Mouse (Mus musculus) heart, embryonic 13.5 days (tissue): ENCODE measurements around the gene Asf1b. TPM values are rescaled to one million over a fixed set of nuclear protein-coding genes. Genes with fewer than 3 reads are reported as not detected.
A peak's percentile ranks its signal among the peaks of the same experiment; 100 is the strongest.

Source experiments
- ATAC-seq: fragments of 200-750 bp; cut with Nextera tagmentation; 2 replicates; pipeline ENCODE4 v1.8.0; 2017; ENCODE audit warnings: moderate TSS enrichment; ENCODE audit not compliant: insufficient number of reproducible peaks, low FRiP score, low TSS enrichment; ENCODE audit errors: extremely low read depth
- H3K27ac ChIP-seq: fragments of 300-500 bp; sonication (generic); replicated peaks from 2 replicates; pipeline ENCODE4 v1.5.1; 2015; ENCODE audit warnings: moderate library complexity, mild to moderate bottlenecking, inconsistent platforms
- H3K27me3 ChIP-seq: fragments of 300-500 bp; sonication (generic); replicated peaks from 2 replicates; pipeline ENCODE4 v1.6.1; 2015; ENCODE audit warnings: mild to moderate bottlenecking, inconsistent platforms
- H3K36me3 ChIP-seq: fragments of 300-500 bp; sonication (generic); 2 replicates; pipeline ENCODE4 v1.6.1; 2015; ENCODE audit warnings: mild to moderate bottlenecking, inconsistent platforms
- H3K4me1 ChIP-seq: fragments of 300-500 bp; sonication (generic); 2 replicates; pipeline ENCODE4 v1.6.1; 2015; ENCODE audit warnings: inconsistent platforms
- H3K4me2 ChIP-seq: fragments of 300-500 bp; sonication (generic); 2 replicates; pipeline ENCODE4 v1.6.1; 2015; ENCODE audit warnings: inconsistent platforms, mild to moderate bottlenecking, moderate library complexity
- H3K4me3 ChIP-seq: fragments of 300-500 bp; sonication (generic); 2 replicates; pipeline ENCODE4 v1.5.1; 2015; ENCODE audit warnings: moderate library complexity, mild to moderate bottlenecking, inconsistent platforms
- H3K9ac ChIP-seq: fragments of 300-500 bp; sonication (generic); 2 replicates; pipeline ENCODE4 v1.6.1; 2015; ENCODE audit warnings: inconsistent platforms, mild to moderate bottlenecking, moderate library complexity
- H3K9me3 ChIP-seq: fragments of 300-500 bp; sonication (generic); 2 replicates; pipeline ENCODE4 v1.6.1; 2016; ENCODE audit warnings: inconsistent platforms
- WGBS: fragments of 180-500 bp; shearing (Covaris S2); methylation state at CpG from one replicate; pipeline ENCODE4 v1.1.7; 2015; ENCODE audit warnings: mixed read lengths; 5-methylcytosine and 5-hydroxymethylcytosine counted together
- polyA plus RNA-seq: library from polyadenylated mRNA; unstranded; fragments of >200 nt; fragmentation: Nextera tagmentation; extraction: Ambion mirVana; gene quantifications from 2 replicates; pipeline ENCODE4 v1.2.1, GENCODE M21; 2015

Asf1b gene
- polyA plus RNA-seq, 1 experiment from 2014 or later = 57.0 TPM

GRCm38 (mm10) chr8:83996567-83997505 lies 41.5 kb downstream of the Asf1b start:
- Histone ChIP-seq H3K4me1 (peaks cover 28% of the 10 kb centered on the region), H3K9ac (peak overlapping the region; percentile 93), H3K27me3 (peaks cover 13% of the 10 kb centered on the region), H3K4me2 (peak overlapping the region; percentile 89), H3K36me3 (peaks cover 63% of the 10 kb centered on the region), H3K27ac (peak overlapping the region; percentile 97), H3K9me3 (no peaks in the 10 kb centered on the region), H3K4me3 (peak overlapping the region; percentile 83)
- ATAC-seq = peak; percentile 76
- under 1% methylated on average over 58 of the region's 103 CpGs for WGBS

- Histone ChIP-seq H3K4me1 (peaks cover 28% of the 10 kb centered on the region), H3K27me3 (peaks cover 13% of the 10 kb centered on the region), H3K27ac (peak within 1 kb of the TSS; percentile 97), H3K9me3 (no peaks in the 10 kb centered on the region), H3K36me3 (peaks cover 63% of the 10 kb centered on the region), H3K4me3 (peak within 1 kb of the TSS; percentile 83), H3K4me2 (peak within 1 kb of the TSS; percentile 91), H3K9ac (peak within 1 kb of the TSS; percentile 93)
- WGBS = under 1% methylated on average over 57 of the region's 112 CpGs
- no peak for ATAC-seq
These were observed 42.3 kb downstream of the Asf1b start, which contains the start of gene Samd1 for GRCm38 (mm10) chr8:83997511-83998141. Gene Samd1, plus strand, starts transcription at chr8:83997672.

DNA sequence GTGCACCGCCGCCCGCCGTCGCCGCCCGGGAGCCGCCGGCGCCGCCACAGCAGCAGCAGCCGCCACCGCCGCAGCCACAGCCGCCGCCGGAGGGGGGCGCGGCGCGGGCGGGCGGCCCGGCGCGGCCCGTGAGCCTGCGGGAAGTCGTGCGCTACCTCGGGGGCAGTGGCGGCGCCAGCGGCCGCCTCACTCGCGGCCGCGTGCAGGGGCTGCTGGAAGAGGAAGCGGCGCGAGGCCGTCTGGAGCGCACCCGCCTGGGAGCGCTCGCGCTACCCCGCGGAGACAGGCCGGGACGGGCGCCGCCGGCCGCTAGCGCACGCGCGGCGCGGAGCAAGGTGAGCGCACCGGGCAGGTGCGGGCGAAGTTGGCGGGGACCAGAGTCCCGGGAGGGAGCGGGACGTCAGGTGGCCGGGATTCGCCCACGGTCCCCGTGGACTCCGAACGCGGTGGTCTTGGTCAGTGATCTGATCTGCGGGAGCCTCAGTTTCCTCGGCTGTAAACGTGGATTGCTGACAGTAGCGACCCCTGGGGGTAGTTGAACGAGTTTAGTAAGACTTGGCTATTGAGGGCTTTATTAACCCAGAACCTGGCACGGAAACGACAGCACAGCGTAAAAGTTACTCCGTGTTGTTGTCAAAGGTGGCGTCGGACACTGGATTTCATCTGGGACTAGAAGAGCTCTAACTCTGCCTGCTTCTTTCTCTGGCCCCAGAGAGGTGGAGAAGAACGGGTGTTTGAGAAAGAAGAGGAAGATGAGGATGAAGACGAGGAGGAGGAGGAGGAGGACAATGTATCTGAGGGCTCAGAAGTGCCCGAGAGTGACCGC lies 43.1 kb downstream of the Asf1b start:
- 2% methylated on average over 60 of the region's 92 CpGs for WGBS
- Histone ChIP-seq H3K4me3 (peak overlapping the region; percentile 83), H3K9me3 (no peaks in the 10 kb centered on the region), H3K27me3 (peaks cover 16% of the 10 kb centered on the region), H3K36me3 (peaks cover 56% of the 10 kb centered on the region), H3K9ac (peak overlapping the region; percentile 93), H3K4me2 (peak overlapping the region; percentile 91), H3K4me1 (peaks cover 30% of the 10 kb centered on the region), H3K27ac (peak overlapping the region; percentile 88)
- ATAC-seq = 0 out of 2 replicates have a peak, but pooled peaks have one; percentile 1

DNA sequence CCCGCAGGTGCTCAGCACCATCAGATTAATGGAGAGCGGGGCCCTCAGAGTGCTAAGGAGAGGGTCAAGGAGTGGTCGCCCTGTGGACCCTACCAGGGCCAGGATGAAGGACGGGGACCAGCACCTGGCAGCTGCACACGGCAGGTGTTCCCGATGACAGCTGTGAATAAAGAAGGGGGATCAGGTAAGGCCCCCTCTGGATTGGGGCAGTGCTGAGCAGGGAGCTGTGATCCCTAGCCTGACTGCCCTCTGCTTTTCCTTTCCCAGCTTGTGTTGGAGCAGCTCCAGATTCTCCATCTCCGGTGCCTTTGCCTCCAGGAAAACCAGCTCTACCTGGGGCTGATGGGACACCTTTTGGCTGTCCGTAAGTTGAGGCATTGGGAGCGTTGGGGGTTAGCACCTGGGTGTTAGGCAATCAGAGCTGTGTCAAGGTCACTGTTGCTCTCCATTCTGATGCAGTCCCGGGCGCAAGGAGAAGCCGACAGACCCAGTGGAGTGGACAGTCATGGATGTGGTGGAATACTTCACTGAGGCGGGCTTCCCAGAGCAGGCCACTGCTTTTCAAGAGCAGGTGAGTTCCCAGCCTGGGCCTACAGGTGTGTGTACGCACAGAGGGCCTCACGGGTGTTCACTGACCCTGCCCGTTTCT lies 43.9 kb downstream of the Asf1b start:
- H3K4me1 ChIP-seq = peaks cover 38% of the 10 kb centered on the region
- H3K27me3 ChIP-seq = peaks cover 16% of the 10 kb centered on the region
- WGBS = 65% methylated on average over 16 of the region's 16 CpGs
- no peaks in the 10 kb centered on the region for H3K9me3 ChIP-seq
- peaks cover 49% of the 10 kb centered on the region for H3K36me3 ChIP-seq
- peak overlapping the region; percentile 91 for H3K4me2 ChIP-seq
- peak overlapping the region; percentile 83 for H3K4me3 ChIP-seq
- peak overlapping the region; percentile 93 for H3K9ac ChIP-seq
- no peak for ATAC-seq
- peak overlapping the region; percentile 88; the same call in 1 of the 2 replicates for H3K27ac ChIP-seq

DNA sequence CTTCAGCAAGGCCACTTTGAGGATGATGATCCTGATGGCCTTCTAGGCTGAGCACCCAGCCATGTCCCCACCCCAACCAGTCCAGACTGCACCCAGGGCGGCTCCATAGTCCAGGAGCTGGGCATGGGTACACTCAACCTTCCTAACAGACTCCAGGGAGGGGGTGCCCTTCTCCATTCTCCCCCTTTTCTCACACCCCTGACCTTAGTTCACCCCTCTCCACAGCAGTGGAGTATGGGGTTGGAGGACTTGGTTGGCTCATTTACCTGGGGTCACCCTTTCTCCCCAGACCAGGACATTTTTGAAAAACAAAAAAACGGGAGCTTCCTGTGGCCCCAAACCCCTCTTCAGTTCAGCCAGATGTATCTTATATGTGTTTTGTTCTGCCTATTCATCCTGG lies 44.5 kb downstream of the Asf1b start:
- Histone ChIP-seq H3K4me1 (peaks cover 40% of the 10 kb centered on the region), H3K4me2 (no peak overlapping the region; the same call in 1 of the 2 replicates), H3K4me3 (peak overlapping the region; percentile 83; the same call in 1 of the 2 replicates), H3K9me3 (no peaks in the 10 kb centered on the region), H3K27ac (no peak overlapping the region), H3K27me3 (peaks cover 16% of the 10 kb centered on the region), H3K9ac (peak overlapping the region; percentile 93), H3K36me3 (peaks cover 42% of the 10 kb centered on the region)
- ATAC-seq = no peak
- 90% methylated on average over 2 of the region's 2 CpGs for WGBS

- H3K9me3 ChIP-seq = no peaks in the 10 kb centered on the region
- no peak within 1 kb of the TSS for H3K27ac ChIP-seq
- H3K9ac ChIP-seq = peak within 1 kb of the TSS; percentile 59
- peak within 1 kb of the TSS; percentile 38 for H3K4me2 ChIP-seq
- peak within 1 kb of the TSS; percentile 20 for H3K4me3 ChIP-seq
- peaks cover 37% of the 10 kb centered on the region for H3K4me1 ChIP-seq
- WGBS = 43% methylated on average over 61 of the region's 61 CpGs
- no peak for ATAC-seq
- H3K27me3 ChIP-seq = peaks cover 16% of the 10 kb centered on the region
- H3K36me3 ChIP-seq = peaks cover 36% of the 10 kb centered on the region
These were observed 46.1 kb downstream of the Asf1b start, which contains the start of gene 1700067K01Rik for GRCm38 (mm10) chr8:84001281-84002000. Gene 1700067K01Rik, plus strand, starts transcription at chr8:84001502.

DNA sequence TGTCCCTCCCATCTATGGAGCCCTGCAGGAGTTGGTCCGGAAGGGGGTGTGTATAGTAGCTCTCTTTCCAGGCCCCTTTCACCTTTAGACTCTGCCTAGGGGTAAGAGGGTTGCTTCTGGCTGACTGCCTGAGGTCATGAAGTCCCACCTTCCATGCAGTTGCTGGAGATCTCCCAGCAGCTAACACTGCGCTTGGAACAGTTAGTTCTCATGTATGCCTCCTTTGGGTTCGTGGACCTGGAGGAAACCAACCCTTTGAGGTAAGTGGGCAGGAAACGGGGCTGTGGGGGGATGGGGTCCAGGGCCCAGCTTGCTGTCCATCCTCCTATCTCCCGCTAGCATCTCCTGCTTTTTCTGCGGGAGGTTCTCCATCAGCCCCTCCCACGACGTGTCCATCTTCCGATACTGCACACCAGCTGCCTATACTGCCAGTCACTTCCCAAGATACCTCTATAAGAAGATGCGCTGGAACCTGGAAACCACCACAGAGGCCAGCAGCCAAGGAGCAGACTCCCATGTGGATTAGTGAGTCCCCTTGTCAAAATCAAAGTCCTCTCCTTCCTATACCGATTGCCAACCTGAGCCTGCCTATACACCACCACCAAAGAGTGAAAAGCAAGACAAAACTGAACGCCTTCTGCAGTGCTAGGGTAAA lies 47.8 kb downstream of the Asf1b start:
- WGBS = 65% methylated on average over 12 of the region's 12 CpGs
- peaks cover 16% of the 10 kb centered on the region for H3K27me3 ChIP-seq
- no peaks in the 10 kb centered on the region for H3K9me3 ChIP-seq
- H3K4me1 ChIP-seq = peaks cover 36% of the 10 kb centered on the region
- H3K36me3 ChIP-seq = peaks cover 36% of the 10 kb centered on the region
- no peak overlapping the region for H3K27ac ChIP-seq
- no peak overlapping the region for H3K4me2 ChIP-seq
- H3K9ac ChIP-seq = peak overlapping the region; percentile 37; the same call in 1 of the 2 replicates
- H3K4me3 ChIP-seq = peak overlapping the region; percentile 72; the same call in 1 of the 2 replicates
- no peak for ATAC-seq

DNA sequence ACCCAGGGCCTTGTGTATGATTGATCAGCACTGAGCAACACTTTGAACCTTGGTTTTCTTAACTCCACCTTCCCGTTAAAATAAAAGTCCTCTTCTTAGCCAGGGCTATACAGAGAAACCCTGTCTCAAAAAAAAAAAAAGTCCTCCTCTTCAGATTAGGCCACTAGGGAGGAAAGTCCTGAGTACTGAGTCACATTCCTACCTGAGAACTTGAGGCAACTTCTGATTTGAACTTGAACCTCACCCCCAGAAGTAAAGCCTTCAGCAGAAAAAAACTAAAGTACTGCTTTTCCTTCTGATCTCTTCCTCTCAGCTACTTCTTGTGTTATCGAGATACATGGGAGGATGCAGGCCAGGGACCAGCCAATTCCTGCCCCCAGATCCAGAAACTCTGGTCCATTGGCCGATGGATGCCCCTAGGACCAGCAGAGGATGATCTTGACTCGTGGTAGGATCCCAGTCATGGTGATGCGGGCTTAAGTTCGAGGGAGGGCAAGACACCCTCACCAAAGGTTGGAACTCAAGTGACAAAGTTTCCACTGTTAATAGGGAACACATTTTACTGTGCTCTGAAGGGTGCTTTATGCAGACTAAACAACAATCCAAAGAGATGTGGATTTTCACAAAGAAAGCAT lies 48.4 kb downstream of the Asf1b start:
- ATAC-seq = no peak
- peaks cover 34% of the 10 kb centered on the region for H3K4me1 ChIP-seq
- peaks cover 36% of the 10 kb centered on the region for H3K36me3 ChIP-seq
- peak overlapping the region; percentile 80 for H3K27ac ChIP-seq
- H3K9ac ChIP-seq = peak overlapping the region; percentile 90
- peak overlapping the region; percentile 95 for H3K4me2 ChIP-seq
- WGBS = 73% methylated on average over 6 of the region's 6 CpGs
- H3K9me3 ChIP-seq = no peaks in the 10 kb centered on the region
- H3K27me3 ChIP-seq = peaks cover 16% of the 10 kb centered on the region
- peak overlapping the region; percentile 72 for H3K4me3 ChIP-seq

- ATAC-seq = peak; percentile 77; the same call in 1 of the 2 replicates
- peaks cover 19% of the 10 kb centered on the region for H3K27me3 ChIP-seq
- H3K9me3 ChIP-seq = no peaks in the 10 kb centered on the region
- H3K36me3 ChIP-seq = peaks cover 30% of the 10 kb centered on the region
- H3K27ac ChIP-seq = peak overlapping the region; percentile 80
- H3K9ac ChIP-seq = peak overlapping the region; percentile 90
- H3K4me2 ChIP-seq = peak overlapping the region; percentile 95
- WGBS = 1% methylated on average over 30 of the region's 30 CpGs
- H3K4me1 ChIP-seq = peaks cover 25% of the 10 kb centered on the region
- H3K4me3 ChIP-seq = peak overlapping the region; percentile 72
These were observed 49.4 kb downstream of the Asf1b start for GRCm38 (mm10) chr8:84004533-84005201.
